Mouse (Mus musculus) 3T3-L1 (cell line): ENCODE data around the gene Cars2.
"Not testable (repeated sequence)": the region's sequence is repeated elsewhere in the genome, so short reads cannot be mapped to it uniquely, and the experiment has no call there.

Experiments
- DNase-seq: peaks from one replicate; pipeline ENCODE4 v3.0.0-alpha.2; 2015; ENCODE audit warnings: low read depth, low spot score

Cars2 gene

DNA sequence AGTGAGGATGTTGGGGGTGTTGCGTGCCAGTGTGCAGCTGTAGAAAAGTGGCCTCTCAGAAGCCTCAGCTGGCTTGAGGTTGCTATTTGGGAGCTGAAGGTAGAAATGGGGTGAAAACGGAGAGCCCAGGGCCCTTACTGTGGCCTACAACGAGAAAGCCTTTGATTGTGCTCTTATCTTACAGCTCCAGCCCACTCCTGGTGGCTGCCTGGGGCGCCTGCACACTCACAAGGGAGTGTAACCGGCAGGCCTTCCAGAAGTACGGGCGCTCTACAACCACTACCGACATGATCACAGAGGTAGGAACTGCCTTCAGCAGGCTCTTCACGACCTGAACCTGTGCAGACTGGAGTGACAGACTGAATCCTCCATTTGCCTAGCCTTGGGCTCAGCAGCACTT lies 37.9 kb downstream of the Cars2 start:
- no peak for DNase-seq

DNA sequence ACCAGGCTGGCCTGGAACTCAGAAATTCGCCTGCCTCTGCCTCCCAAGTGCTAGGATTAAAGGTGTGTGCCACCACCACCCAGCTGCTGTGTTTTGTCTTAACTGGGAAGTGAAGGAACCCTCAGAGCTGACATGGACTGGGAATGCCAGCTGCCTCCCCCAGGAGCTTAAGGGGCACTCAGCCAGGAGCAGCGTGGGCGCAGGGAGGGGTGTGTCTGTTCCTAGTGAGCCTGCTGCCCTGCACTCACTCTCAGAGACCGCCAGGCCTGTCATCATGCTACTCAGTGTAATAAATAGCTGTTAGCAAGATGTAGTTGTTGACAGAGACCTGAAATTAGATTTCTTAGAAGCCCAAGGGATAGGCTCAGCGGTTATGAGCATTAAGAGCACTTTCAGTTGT lies 39.6 kb downstream of the Cars2 start:
- DNase-seq: no peak

DNA sequence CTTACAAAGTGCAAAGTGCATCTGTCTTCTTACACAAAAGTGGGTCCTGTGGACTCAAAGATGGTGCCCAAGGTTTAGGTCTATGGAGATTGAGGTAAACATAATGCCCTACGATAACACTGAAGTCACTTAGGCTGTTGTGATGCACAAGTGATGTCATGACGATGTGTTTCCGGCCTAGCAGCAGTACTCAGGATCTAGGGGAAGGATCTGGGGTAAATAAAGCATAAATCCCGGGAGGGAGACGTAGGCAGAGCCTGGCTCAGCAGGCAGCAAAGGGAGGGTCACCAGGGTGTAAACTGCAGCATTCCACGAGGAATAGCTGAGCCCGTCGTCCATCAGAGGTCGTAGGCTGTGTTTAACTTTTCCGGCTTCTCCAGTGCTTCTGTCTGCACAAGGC lies 41.7 kb downstream of the Cars2 start:
- DNase-seq: no peak

DNA sequence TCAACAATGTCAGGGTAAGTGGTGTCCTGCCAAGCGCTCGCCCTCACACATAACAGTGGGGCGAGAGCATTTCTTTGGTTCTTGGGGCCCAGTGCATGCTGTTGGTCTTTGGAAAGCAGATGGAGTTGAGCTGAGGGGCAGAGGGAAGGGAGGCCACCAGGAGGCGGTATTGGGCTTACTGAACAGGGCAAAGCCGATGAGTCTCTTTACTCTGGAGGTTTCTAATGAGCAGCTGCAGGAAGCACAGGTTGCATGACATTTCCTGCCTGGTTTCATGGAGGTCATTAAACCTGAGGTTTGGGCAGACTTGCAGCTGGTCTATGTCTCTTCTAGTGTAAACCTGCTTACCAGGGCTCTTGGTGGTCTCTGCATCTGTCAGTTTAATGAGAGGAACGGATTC lies 43.8 kb downstream of the Cars2 start:
- DNase-seq: peak; percentile 65

DNA sequence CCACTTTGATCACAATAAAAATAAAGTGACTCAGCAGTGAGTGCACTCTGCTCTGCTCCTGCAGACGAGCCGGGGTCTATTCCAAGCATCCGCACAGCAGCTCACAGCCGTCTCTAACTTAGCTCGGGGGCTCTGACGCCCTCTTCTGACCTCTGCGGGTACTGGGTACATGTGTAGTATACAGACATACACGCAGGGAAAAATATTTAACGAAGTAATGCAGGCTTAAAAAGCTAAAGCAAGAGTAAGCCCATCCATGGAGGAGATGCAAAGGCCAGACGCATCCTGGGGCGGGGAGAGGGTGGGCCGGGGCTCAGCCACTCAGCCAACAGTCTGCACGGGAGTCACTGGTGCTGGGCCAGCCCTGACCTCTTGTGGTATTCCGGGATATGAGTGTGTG lies 44.5 kb downstream of the Cars2 start:
- no peak for DNase-seq

DNA sequence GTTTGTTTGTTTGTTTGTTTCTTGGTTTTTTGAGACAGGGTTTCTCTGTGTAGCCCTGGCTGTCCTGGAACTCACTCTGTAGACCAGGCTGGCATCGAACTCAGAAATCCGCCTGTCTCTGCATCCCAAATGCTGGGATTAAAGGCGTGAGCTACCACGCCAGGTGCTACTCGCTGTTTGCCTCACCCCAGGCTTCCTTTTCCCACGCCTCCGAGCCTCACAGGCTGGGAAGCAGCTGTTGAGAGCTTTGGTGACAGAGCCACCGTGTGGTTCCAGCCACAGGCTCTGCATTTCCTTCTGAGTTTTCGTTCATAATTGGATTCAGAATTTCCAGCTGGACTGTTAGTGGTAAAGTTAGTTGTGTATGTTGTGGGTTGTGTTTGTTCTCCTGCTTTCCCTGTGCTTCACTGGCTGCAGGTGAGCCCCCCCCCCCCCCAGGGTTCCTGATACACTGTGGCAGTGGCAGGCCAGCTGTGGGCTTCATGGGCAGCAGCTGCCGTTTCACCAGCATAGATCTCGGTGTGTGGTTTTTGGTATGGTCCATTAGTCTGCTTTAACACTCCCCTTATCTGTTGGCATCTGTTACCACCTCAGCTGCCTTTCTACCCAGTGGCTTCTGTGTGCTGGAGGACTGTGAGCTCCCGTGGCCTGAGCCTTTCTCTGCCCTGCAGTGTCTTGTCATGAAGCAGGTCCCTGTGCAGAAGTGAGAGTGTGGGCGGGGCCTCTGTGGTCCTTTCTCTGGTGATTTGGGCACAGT lies 46.9 kb downstream of the Cars2 start:
- no peak for DNase-seq

DNA sequence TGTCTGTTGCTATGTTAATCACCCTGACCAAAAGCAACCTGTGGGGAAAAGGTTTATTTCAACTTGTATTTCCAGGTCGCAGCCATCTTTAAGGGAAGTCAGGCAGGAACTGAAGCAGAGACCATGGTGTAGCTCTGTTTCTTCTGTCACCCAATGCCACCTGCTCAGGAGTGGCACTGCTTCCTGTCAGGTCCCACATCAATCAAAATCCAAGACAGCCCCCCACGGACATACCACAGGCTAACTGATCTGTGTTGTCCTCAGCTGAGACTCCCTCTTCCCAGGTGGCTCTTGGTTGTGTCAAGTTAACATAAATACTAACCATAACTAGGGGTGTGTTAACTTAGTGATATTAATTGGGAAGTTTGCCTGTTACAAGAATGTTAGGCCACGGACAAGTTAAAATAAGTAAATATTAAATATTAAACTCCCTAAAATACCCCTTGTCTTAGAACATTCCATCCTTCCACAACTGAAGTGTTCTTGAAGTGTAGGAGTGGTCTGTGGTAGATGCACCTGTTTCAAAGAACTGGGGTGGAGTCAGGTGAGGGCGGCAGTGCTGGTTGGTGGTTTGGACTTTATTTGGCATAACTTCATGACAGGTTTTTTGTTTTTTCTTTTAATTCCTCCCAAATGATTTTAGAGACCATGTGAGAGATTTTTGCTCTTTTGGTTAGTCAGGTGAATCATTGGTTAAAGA lies 51.6 kb downstream of the Cars2 start:
- no peak for DNase-seq

DNA sequence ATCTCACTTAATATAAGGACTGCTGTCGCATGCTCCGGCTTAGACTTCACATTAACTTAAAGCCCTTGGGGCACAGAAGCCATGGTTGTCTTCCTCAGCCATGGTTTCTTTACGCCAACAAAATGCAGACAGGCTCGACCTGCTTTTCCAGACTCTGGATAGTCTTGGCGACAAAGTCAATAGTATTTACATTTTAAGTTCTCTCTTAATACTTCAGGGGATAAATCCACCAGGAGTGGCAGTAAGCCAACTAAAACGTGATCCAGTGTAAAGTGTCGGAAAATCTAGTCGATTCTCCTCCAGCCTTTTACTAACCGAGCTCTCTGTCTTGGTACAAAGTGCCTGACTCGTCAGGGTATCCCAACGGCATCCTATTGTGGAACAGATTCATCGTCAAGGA lies 52.3 kb downstream of the Cars2 start:
- DNase-seq: no peak

DNA sequence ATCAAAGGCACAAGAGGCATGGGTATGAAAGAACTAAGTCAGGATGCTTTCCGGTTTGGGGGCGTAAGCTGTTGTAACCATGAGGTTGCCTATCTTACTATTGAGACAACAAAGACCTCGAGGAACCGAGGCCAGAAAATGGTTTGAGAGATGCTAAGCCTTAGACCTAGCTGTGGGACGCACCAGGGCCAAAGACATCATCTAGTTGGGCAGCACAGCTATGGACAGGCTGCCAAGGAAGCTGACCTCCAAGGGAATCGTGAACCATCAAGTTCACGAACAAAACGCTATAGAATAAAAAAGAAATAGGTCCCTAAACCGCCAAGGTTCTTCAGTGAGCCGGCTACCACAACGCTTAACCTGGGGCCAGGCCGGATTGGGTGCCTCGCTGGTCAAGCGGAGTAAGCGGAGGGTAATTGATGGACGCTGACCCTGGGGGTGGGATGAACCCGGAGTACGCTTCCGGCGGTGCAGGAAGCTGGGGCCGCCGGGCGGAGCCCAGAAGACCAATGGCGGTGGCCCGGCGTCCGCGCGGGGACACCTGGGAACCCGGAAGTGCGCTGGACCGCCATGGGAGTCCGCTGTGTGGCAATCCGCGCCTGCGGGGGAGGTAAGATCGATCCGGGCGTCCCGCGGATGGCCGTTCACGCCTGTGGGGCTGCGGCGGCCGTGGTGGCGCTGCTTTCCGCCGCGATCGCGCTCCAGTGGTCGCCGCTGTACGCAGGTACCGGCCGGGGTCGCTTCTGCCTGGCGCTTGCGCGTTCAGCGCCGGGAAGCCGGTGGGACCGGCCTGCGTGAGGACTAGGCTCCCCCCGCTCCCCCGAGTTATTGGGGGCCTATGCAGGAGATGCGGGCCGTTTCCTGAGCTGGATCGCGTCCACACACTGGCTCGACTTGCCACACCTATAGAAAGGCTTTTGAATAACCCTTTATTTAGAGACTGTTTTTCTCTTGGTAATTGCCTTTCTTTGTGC lies 53.3 kb downstream of the Cars2 start, which contains the start of gene Naxd:
Gene Naxd, plus strand, starts transcription at position 490 of the 974 bp plus-strand sequence.
- peak; percentile 92 for DNase-seq

DNA sequence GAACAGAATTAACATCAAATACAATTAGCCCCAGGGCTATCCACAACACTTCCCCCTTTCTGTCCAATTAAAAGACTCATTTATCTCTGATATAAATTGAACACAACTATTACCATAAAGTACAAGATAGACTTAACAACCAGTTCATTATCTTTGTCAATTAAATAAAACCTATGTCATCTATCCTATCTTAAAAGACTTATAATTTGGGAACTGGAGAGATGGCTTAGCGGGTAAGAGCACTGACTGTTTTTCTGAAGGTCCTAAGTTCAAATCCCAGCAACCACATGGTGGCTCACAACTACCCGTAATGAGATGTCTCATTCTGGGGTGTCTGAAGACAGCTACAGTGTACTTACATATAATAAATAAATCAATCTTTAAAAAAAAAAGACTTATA lies 58.2 kb downstream of the Cars2 start:
- DNase-seq: not testable (repeated sequence)

DNA sequence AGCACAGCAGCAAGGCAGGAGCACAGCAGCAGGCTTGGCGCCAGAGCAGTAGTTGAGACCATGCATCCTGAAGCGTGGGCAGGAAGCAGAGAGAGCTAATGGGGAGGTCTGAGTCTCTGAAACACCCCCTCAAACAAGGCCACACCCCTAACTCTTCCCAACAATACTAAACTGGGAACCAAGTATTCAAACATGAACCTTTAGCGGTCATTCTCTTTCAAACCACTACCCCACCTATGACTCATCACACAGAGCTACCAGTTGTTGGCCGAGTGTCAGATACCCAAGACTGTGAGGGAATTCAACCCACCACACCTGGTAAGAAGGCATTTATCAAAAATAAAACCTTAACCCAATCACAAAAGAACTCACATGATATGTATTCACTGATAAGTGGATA lies 63.4 kb downstream of the Cars2 start:
- DNase-seq: peak; percentile 65

DNA sequence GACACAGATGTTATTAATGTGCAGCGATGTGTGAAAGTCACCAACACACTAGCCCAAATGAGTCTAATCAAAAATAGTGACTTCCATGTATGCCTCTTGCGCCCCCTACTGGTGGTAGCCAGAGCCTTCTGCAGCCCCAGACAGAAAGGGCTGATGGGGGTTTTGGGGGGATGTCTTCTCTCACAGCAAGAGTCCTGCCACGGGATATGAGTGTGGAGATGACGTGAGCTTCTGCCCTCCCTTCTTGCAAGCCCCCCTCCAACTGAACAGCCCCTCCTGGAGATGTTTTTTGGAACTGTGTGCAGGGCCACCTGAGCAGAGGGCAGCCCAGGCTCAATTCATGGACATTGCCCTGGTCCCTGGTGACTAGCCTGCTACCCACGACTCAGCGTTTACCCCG lies 64.4 kb downstream of the Cars2 start:
- DNase-seq: peak; percentile 75

DNA sequence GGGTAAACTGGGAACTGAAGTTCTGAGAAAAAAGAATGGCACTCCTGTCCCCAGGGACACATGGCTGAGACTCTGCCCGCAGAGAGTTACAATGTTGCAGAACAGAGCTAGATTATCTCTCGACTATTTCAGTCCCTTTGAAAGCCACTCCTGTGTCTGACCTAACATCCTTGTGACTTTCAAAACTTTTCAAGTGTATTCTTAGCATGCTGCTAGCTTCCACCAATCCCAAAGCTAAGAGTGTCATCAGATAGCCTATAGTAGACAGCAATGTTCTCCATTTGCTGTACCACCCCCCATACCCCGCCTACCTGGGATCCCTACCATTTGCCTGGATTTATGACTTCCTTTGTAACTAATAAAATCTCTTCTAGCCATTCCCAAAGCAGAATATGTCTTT lies 68.0 kb downstream of the Cars2 start:
- no peak for DNase-seq

DNA sequence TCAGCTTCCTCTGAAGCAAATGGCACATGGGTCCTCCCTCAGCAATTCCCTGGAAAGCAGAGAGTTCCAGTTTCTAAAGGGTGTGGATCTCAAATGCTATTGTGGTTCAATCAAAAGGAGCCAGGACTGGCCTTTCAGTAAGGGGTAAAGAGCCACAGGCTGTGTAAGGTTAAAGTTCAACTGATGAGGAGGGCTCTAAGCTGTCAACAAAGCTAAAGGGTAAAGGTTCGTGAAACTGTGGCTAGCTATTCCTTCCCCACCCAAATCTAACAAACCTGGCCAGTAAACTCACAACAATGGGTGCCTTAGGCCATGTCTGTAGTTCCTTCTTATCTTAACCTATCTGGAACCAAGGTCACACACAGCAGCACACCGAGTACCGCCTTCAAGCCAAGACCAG lies 68.7 kb downstream of the Cars2 start:
- no peak for DNase-seq

DNA sequence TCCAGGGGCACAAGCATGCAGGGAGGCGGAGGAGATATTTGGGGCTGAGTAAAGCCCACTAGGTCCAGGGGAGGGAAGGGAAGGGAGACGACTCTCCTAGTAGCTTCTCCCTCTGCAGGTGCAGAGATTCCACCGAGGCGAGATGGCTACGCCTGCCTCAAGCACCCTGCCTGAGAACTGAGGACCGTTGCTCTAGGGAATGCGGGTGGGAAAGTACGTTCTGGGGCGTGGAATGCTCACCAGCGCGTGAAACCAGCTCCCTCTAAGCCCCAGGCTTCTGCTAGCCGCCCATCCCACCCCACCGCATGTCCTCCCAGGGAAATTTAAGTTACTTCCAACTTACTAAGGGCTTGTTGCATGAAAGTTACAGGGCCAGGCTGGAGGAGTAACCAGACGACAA lies 71.0 kb downstream of the Cars2 start:
- DNase-seq: no peak

DNA sequence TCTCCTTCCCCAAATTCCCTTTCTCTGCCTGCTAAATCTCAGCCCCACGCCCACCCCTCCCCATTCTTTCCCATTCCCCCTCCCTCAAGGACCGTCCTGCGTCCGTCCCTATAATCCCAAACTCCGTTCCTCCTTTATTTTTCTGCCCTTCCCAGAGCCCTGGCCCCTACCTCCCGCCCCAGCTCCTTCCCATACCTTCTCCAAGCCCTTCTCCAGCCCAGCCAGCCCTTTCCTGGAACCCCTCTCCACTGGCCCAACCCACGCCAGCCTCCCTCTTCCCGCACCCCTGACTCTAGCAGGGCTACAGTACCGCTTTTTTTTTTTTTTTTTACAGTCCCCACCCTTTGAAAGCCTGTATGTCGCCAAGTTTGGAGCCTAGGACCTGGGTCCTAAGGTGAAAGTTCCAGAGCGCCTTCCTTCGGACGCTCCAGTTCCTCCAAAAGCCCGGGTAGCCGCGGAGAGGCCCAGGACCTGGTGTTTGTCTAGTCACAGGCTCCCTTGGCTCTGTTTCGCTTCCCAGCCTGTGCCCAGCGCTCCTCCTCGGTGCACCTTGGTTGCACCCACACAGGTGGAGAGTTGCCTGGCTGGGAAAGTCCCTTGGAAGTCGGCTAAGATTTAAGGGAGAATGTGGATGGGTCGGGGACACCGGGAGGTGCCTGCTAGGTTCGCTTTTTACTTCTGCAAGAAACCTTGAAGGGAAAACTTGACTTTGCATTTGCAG lies 71.6 kb downstream of the Cars2 start:
- no peak for DNase-seq

DNA sequence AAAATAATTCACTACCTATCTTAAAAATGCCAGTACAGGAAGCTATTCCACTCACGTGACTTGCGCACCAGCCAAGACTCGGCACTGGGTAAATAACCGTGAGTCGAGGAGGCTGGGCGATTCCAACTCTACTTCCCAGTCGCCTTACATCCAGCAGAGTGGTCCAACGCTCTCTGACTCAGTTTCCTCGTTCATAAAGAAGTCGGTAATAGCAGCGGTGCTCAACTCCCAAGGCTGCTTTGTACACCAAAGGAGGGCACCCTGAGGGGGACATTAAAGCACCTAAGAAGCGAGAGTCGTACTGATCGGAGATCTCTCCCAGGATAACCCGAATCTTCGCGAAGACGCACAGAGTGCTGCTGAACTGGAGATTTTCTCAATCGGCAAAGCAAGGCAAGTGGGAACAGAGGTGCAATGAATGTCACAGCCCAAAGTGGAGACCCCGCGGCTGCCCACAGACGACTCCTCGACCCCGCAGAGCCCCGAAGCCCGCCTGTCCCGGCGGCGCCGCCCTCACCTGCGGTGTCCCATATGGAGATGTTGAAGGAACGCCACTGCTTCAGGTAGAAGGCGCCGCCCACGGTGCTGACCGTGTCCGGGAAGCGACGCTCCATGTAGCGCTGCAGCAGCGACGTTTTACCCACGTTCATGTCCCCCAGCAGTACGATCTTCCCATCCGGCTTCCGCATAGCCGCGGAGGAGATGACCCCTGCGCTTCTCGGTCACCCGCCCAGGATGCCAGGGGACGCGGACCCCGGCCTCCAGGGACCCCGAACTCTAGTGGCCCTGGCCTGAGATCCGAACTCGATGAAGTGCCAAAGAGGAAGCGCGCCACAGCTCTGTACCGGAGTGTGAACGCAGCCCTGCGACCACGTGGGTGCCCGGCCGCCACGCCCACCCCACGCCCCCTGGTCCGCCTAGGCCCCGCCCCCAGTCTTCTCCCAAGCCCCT lies 72.5 kb downstream of the Cars2 start, which contains the start of gene Rab20:
Gene Rab20, minus strand, starts transcription at position 900 of the 951 bp plus-strand sequence.
- DNase-seq: peak; percentile 76

DNA sequence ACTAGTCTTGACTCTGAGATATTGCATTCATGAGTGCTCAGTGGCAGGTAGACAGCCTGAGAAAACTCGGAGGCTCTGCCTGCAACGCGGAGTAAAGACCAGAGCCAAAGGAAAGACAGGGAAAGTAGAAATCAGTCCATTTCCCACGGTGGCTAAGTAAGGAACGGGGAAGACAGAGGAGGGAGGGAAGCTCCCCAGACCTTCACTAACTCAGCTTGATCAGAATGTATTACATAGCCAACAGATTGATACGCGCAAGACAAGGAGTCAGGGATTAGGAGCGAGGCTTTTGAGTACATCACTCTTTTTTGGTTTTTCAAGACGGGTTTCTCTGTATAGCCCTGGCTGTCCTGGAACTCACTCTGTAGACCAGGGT lies 73.4 kb downstream of the Cars2 start:
- no peak for DNase-seq

DNA sequence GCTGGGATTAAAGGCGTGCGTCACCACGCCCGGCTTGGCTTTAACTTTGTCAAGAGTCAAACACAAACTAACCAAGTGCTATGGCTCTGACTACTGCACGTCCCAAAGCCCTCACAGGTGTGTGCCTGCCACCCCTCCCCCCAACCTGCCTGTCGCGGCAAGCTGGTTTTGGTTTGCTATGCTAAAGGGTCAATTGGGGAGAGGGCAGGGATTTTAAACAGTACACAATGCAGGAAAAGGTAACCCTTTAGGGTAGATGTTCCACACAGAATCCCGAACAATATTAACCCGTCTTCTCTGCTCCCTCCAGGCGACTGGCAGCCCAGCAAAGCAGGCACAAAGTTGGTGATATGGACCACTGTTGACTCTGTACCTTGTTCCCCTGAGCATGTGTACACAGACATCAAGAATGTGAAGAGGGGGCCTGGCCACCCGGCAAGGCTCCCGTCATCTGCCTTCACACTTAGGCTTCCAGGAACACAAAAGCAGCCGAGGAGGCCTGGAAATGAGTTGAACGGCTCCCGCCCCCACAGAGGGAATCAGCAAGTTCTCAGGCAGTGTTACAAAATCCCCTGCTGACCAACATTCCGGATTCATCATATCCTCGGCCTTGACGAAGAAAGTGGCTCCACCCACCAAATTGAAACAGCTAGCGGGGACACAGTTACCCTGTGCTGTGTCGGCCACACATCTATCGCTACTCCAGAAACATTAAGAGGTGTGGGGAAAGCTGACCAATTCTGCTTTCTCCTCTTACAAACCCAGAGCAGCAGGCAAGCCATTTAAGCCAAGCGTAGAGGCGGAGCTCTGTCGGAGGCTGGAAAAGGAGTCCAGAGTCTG lies 74.0 kb downstream of the Cars2 start:
- DNase-seq: peak; percentile 90
